Mouse (Mus musculus): ENCODE data around the gene Tsfm. TPM values are rescaled to one million over a fixed set of nuclear protein-coding genes. Genes with fewer than 3 reads are reported as not detected.

Tsfm gene
- total and polyA plus RNA-seq, 3 experiments = 53.0 to 88.9 (median 78.0) TPM

GRCm38 (mm10) chr10:126972051-126972725 lies 58.5 kb downstream of the Tsfm start:
- in situ Hi-C loops (cut with MboI; ENCODE audit: low pct_ligation_motif_present, low pct_unique_long_range_greater_than_20kb, low sequenced_read_pairs) = no loop called here
- Histone ChIP-seq H3K36me3 (replicated peaks in 1 of 2; ENCODE audit: control insufficient read depth in 1 of 2, insufficient read depth in 1 of 2, low read length in 1 of 2) (no peaks in the 10 kb centered on the region), H3K4me2 (ENCODE audit: insufficient read depth, low read depth, poor library complexity, severe bottlenecking) (no peak overlapping the region), H3K4me1 (ENCODE audit: control insufficient read depth in 1 of 2, insufficient read depth in 2 of 2) (peaks cover 0 to 5% of the 10 kb centered on the region in 2 experiments), H3K27me3 (replicated peaks) (peaks cover 25% of the 10 kb centered on the region), H3K9ac (ENCODE audit: insufficient read depth, low read depth) (no peak overlapping the region), H3K4me3 (replicated peaks in 1 of 3; ENCODE audit: low read depth in 2 of 3, low read length in 2 of 3, poor library complexity in 1 of 3) (no peak overlapping the region), H3K79me2 (replicated peaks; ENCODE audit: control insufficient read depth, extremely low read depth, insufficient read depth, poor library complexity, severe bottlenecking) (no peaks in the 10 kb centered on the region), H3K9me3 (replicated peaks; ENCODE audit: low read length) (no peaks in the 10 kb centered on the region), H3K27ac (ENCODE audit: insufficient read depth, low read depth) (no peak overlapping the region)
- dilution Hi-C loops (cut with MboI; ENCODE audit: extremely low pct_ligation_motif_present, extremely low pct_unique_long_range_greater_than_20kb, low sequenced_read_pairs) = no loop called here
- no peak for TF ChIP-seq ELF1 (IDR thresholded peaks at IDR 0.05; ENCODE audit: low read depth, low read length)
- TF ChIP-seq MAX (IDR thresholded peaks at IDR 0.05; ENCODE audit: low read length) = no peak
- TF ChIP-seq ZKSCAN1 (IDR thresholded peaks at IDR 0.05; ENCODE audit: borderline replicate concordance, low read depth, low read length) = no peak
- TF ChIP-seq MAZ (IDR thresholded peaks at IDR 0.05; ENCODE audit: low read depth, low read length) = no peak
- TF ChIP-seq ZNF384 (IDR thresholded peaks at IDR 0.05; ENCODE audit: low read depth, low read length) = no peak
- TF ChIP-seq USF2 (conservative IDR thresholded peaks at IDR 0.05; ENCODE audit: low read depth, low read length) = no peak
- TF ChIP-seq ZC3H11A (IDR thresholded peaks at IDR 0.05; ENCODE audit: low read depth, low read length) = no peak
- TF ChIP-seq SIN3A (IDR thresholded peaks at IDR 0.05; ENCODE audit: low read length) = no peak
- TF ChIP-seq KAT2A (IDR thresholded peaks at IDR 0.05; ENCODE audit: insufficient replicate concordance, low read length) = no peak
- TF ChIP-seq NRF1 (IDR thresholded peaks at IDR 0.05; ENCODE audit: low read depth, low read length) = no peak
- TF ChIP-seq GABPA (IDR thresholded peaks at IDR 0.05; ENCODE audit: insufficient replicate concordance, low read depth, low read length) = no peak
- TF ChIP-seq CHD1 (IDR thresholded peaks at IDR 0.05; ENCODE audit: low read depth, low read length) = no peak
- no peak for DNase-seq (ENCODE audit: extremely low read depth)

GRCm38 (mm10) chr10:126971363-126972050 lies 59.1 kb downstream of the Tsfm start:
- in situ Hi-C loops (cut with MboI; ENCODE audit: low pct_ligation_motif_present, low pct_unique_long_range_greater_than_20kb, low sequenced_read_pairs) (no loop called here), dilution Hi-C loops (cut with MboI; ENCODE audit: extremely low pct_ligation_motif_present, extremely low pct_unique_long_range_greater_than_20kb, low sequenced_read_pairs) (no loop called here)
- H3K4me3 ChIP-seq (replicated peaks in 1 of 3; ENCODE audit: low read depth in 2 of 3, low read length in 2 of 3, poor library complexity in 1 of 3) = no peak overlapping the region
- H3K9ac ChIP-seq (ENCODE audit: insufficient read depth, low read depth) = no peak overlapping the region
- H3K9me3 ChIP-seq (replicated peaks; ENCODE audit: low read length) = no peaks in the 10 kb centered on the region
- H3K27me3 ChIP-seq (replicated peaks) = peaks cover 20% of the 10 kb centered on the region
- peaks cover 5 to 7% of the 10 kb centered on the region in 2 experiments for H3K4me1 ChIP-seq (ENCODE audit: control insufficient read depth in 1 of 2, insufficient read depth in 2 of 2)
- H3K36me3 ChIP-seq (replicated peaks in 1 of 2; ENCODE audit: control insufficient read depth in 1 of 2, insufficient read depth in 1 of 2, low read length in 1 of 2) = no peaks in the 10 kb centered on the region
- no peaks in the 10 kb centered on the region for H3K79me2 ChIP-seq (replicated peaks; ENCODE audit: control insufficient read depth, extremely low read depth, insufficient read depth, poor library complexity, severe bottlenecking)
- H3K27ac ChIP-seq (ENCODE audit: insufficient read depth, low read depth) = no peak overlapping the region
- H3K4me2 ChIP-seq (ENCODE audit: insufficient read depth, low read depth, poor library complexity, severe bottlenecking) = no peak overlapping the region
- TF ChIP-seq USF1 (IDR thresholded peaks at IDR 0.05; ENCODE audit: low read depth, low read length) = no peak
- no peak for TF ChIP-seq RAD21 (IDR thresholded peaks at IDR 0.05; ENCODE audit: low read depth, low read length)
- no peak for TF ChIP-seq POLR2A (IDR thresholded peaks at IDR 0.05; ENCODE audit: low read depth, low read length)
- no peak for TF ChIP-seq RCOR1 (conservative IDR thresholded peaks at IDR 0.05; ENCODE audit: low read depth, low read length)
- TF ChIP-seq NRF1 (IDR thresholded peaks at IDR 0.05; ENCODE audit: low read depth, low read length) = no peak
- TF ChIP-seq BHLHE40 (IDR thresholded peaks at IDR 0.05; ENCODE audit: low read depth, low read length) = no peak
- no peak for TF ChIP-seq JUN (IDR thresholded peaks at IDR 0.05; ENCODE audit: insufficient read depth, low read depth, low read length)
- no peak for TF ChIP-seq ZC3H11A (IDR thresholded peaks at IDR 0.05; ENCODE audit: low read depth, low read length)
- TF ChIP-seq MAX (IDR thresholded peaks at IDR 0.05; ENCODE audit: low read length) = no peak
- TF ChIP-seq GABPA (IDR thresholded peaks at IDR 0.05; ENCODE audit: insufficient replicate concordance, low read depth, low read length) = no peak
- TF ChIP-seq ETS1 (conservative IDR thresholded peaks at IDR 0.05; ENCODE audit: low read depth, low read length) = no peak
- DNase-seq (ENCODE audit: extremely low read depth) = no peak

Measured in CH12.LX (cell line).